Mouse (Mus musculus) adrenal gland, adult (tissue): ENCODE results near the gene Nploc4.

Source experiments
- DNase-seq, 2 experiments: peaks; one replicate each; pipeline ENCODE4 v3.0.0; 2022 to 2023; ENCODE audit warnings: low spot score in 1 of 2; ENCODE audit not compliant: inconsistent age in 2 of 2

Gene Nploc4

GRCm38 (mm10) chr11:120342656-120343160 lies 94.8 kb downstream of the Nploc4 start:
- no peak for DNase-seq

GRCm38 (mm10) chr11:120341661-120342060 lies 95.8 kb downstream of the Nploc4 start:
- no peak for DNase-seq

- no peak for DNase-seq
Observed at GRCm38 (mm10) chr11:120339978-120340513, 97.5 kb downstream of the Nploc4 start.

GRCm38 (mm10) chr11:120338786-120339185 lies 98.7 kb downstream of the Nploc4 start:
- no peak for DNase-seq

- no peak for DNase-seq
Observed at GRCm38 (mm10) chr11:120337447-120337846, 100.1 kb downstream of the Nploc4 start.

GRCm38 (mm10) chr11:120335431-120336021 lies 102.0 kb downstream of the Nploc4 start:
- no peak for DNase-seq
